In the genomic region with DNA sequence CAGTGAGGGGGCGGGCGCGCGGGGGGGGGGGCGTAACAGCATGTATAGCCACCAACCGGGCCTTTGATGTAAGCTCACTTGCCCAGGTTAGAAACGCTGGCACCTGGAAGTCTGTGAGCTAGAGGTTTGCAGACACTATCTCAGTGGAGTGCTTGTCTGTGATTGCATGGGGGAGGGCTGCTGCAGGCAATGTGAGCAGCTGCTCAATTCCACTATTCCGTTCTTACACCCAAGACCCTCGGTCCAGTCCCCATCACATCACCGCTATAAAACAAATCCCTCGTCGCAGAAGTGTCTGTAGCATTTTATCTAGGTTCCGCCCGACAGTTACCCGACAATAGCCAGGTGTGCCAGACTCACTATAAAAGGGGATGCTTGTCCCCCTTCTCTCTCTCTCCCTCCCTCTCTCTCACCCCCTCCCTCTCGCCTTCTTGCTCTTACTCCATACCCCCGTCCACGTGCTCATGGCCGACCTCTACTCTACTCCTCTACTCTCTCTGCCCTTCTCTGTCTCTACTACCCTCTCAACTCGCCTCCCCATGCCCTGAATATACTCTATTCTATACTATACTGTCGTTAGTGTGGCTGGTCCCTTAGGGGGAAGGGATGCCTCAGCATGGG, we compare ENCODE assay signal across 8 mouse cellular contexts.
DNase-seq lines count a peak whose midpoint lies in the region; ATAC-seq lines count a peak whose summit lies in the region.

No protein-coding gene starts in this region.

- ATAC-seq in megakaryocyte, adult 5-6 weeks (ENCODE audit: poor library complexity, severe bottlenecking) = no peak

- H3K9me3 ChIP-seq in megakaryocyte, embryonic 14.5 days = no peaks in the 10 kb centered on the region

- H3K4me1 ChIP-seq in megakaryocyte, embryonic 14.5 days = peaks cover 15% of the 10 kb centered on the region

- peak; percentile 53 to 64 for DNase-seq in cerebellum, postnatal 10 days
- DNase-seq in forelimb bud, embryonic 11.5 days (ENCODE audit: low read depth, low spot score) = peak; percentile 37
- peak; percentile 9 for DNase-seq in liver
- DNase-seq in retina, postnatal 1 day = peak; percentile 57
- no peak for DNase-seq in kidney, adult 9 months
- DNase-seq in Muller cell, postnatal 12 days (ENCODE audit: inconsistent ontology term) = no peak

- no peaks in the 10 kb centered on the region for H3K36me3 ChIP-seq in megakaryocyte, embryonic 14.5 days (replicated peaks; ENCODE audit: low read length)

- peak overlapping the region; percentile 91 for H3K4me3 ChIP-seq in megakaryocyte, embryonic 14.5 days (replicated peaks)

- peaks cover 28% of the 10 kb centered on the region for H3K27me3 ChIP-seq in megakaryocyte, embryonic 14.5 days (replicated peaks)

Comparison
In these comparisons a context has a peak if more than half of its experiments do, and no peak if none do; other contexts are left out.
1. DNase-seq: peak in cerebellum, postnatal 10 days (2 of 2), forelimb bud, embryonic 11.5 days (single experiment), liver (single experiment) and retina, postnatal 1 day (single experiment); none in kidney, adult 9 months (single experiment) and Muller cell, postnatal 12 days (single experiment).